Mouse (Mus musculus): ENCODE data around the gene Cpe. TPM values are rescaled to one million over a fixed set of nuclear protein-coding genes. Genes with fewer than 3 reads are reported as not detected.

Gene Cpe
- polyA plus RNA-seq, 1 experiment, result not detected

DNA sequence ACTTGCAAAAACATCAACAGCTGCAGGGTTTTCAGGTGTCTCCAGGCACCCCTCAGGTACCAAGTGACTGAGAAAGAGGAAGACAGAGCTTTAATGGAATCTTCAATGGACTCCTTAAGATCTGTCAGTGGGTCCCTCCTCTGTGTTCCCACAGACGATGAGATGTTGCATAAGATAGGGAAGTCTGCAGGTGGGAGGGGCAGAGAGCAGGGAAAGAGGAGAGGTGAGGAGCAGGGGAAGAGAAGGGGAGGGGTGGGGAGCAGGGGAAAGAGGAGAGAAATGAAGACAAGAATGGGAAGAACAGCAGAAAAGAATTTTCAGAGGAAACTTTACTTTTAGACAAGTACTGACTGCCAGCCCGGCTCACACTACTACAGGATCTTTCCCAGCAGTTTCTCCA is 28.5 kb downstream of the Cpe start:
- no peaks in the 10 kb centered on the region for H3K9me3 ChIP-seq (ENCODE audit: control insufficient read depth, low read length)

DNA sequence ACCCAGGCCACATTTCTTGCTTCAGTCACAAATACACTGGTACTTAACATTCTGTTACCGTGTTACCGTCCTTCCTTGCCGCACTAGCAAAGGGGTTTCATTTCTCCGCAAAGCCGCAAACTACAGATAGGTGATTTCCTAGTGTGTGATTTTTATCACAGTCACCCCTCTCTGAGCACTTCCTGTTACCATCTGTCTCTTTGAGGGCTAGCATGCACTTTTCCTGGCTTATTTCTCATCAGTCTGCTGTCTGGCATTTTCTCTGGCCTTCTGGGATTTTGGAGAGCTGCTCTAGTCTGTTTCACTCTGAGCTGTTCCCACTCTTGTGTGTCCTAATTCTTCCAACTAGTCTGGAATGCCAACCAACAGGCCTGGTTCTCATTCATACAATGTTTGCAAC is 33.8 kb downstream of the Cpe start:
- Histone ChIP-seq H3K36me3 (ENCODE audit: control insufficient read depth) (no peaks in the 10 kb centered on the region), H3K4me1 (ENCODE audit: control insufficient read depth) (no peaks in the 10 kb centered on the region), H3K4me3 (replicated peaks) (no peak overlapping the region), H3K27me3 (ENCODE audit: control insufficient read depth) (no peaks in the 10 kb centered on the region), H3K9me3 (ENCODE audit: control insufficient read depth, low read length) (no peaks in the 10 kb centered on the region)
- TF ChIP-seq TAL1 (IDR thresholded peaks at IDR 0.05; ENCODE audit: low read length), result no peak
- TF ChIP-seq GATA1 (IDR thresholded peaks at IDR 0.05; ENCODE audit: low read length), result no peak

More for the DNA sequence above, 28.5 kb downstream of the Cpe start:
- TF ChIP-seq TAL1 (IDR thresholded peaks at IDR 0.05; ENCODE audit: low read length) (no peak), GATA1 (IDR thresholded peaks at IDR 0.05; ENCODE audit: low read length) (no peak)
- Histone ChIP-seq H3K4me3 (replicated peaks) (no peak overlapping the region), H3K4me1 (ENCODE audit: control insufficient read depth) (no peaks in the 10 kb centered on the region), H3K36me3 (ENCODE audit: control insufficient read depth) (no peaks in the 10 kb centered on the region), H3K27me3 (ENCODE audit: control insufficient read depth) (no peaks in the 10 kb centered on the region)

DNA sequence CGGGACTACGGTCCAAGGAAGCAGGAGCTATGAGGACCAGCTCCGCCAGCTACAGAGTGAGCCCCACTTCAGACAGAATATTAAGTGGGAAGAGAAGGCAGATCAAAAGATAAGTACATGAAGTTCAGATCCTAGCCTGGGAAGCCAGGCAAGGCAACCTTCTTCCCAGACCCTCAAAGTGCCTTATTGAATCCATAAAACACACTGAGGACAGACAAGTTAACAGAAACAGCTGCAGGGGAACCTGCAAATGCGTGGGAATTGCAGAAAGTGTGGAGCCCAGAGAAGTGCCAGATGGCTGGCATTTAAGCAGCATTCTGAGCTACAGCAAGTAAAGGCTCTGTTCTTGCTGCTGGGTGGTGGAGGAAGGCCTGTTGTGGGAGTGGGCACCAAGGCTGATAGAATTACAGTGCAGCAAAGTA is 34.9 kb downstream of the Cpe start:
- Histone ChIP-seq H3K36me3 (ENCODE audit: control insufficient read depth) (no peaks in the 10 kb centered on the region), H3K4me3 (replicated peaks) (no peak overlapping the region), H3K9me3 (ENCODE audit: control insufficient read depth, low read length) (no peaks in the 10 kb centered on the region), H3K27me3 (ENCODE audit: control insufficient read depth) (no peaks in the 10 kb centered on the region), H3K4me1 (ENCODE audit: control insufficient read depth) (no peaks in the 10 kb centered on the region)
- no peak for TF ChIP-seq TAL1 (IDR thresholded peaks at IDR 0.05; ENCODE audit: low read length)
- TF ChIP-seq GATA1 (IDR thresholded peaks at IDR 0.05; ENCODE audit: low read length), result no peak

DNA sequence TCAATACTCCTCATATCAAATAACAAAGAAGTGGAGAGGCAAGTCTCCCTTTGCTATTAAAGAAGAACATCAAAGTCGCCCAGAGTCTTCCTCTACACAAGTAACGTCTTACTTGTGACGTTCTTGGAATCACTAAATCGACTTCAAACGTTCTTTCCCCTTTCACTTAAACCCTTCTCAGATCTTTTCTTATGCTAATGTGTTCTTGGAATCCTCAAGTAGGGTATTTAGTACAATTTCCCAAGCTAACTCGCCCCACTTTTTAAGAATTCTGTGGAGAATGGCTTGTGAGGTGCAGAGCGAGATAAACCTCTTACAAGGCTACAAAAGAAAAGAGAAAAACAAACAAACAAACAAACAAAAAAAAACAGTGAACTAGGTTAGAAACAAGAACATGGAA is 35.3 kb downstream of the Cpe start:
- Histone ChIP-seq H3K9me3 (ENCODE audit: control insufficient read depth, low read length) (no peaks in the 10 kb centered on the region), H3K36me3 (ENCODE audit: control insufficient read depth) (no peaks in the 10 kb centered on the region), H3K27me3 (ENCODE audit: control insufficient read depth) (no peaks in the 10 kb centered on the region), H3K4me3 (replicated peaks) (no peak overlapping the region), H3K4me1 (ENCODE audit: control insufficient read depth) (no peaks in the 10 kb centered on the region)
- TF ChIP-seq GATA1 (IDR thresholded peaks at IDR 0.05; ENCODE audit: low read length) (no peak), TAL1 (IDR thresholded peaks at IDR 0.05; ENCODE audit: low read length) (no peak)

DNA sequence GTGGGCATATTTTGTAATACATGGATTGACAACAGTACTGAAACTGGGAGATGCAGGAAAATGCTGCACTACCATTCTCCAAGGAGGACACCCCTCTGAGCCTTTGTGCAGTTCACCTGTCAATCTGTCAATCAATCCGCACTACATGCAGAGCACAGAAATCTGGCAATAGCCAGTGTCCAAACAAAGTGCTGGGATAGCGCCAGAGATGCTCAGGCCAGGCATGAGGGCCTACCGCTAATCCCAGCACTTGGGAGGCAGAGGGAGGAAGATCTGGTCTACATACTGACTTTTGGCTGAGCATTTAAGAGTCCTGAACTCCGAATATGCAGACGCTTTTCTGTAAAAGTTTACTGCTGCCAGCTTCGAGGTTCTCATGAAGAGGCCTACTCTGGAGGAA is 37.0 kb downstream of the Cpe start:
- Histone ChIP-seq H3K36me3 (ENCODE audit: control insufficient read depth) (no peaks in the 10 kb centered on the region), H3K4me3 (replicated peaks) (no peak overlapping the region), H3K27me3 (ENCODE audit: control insufficient read depth) (no peaks in the 10 kb centered on the region), H3K4me1 (ENCODE audit: control insufficient read depth) (no peaks in the 10 kb centered on the region), H3K9me3 (ENCODE audit: control insufficient read depth, low read length) (no peaks in the 10 kb centered on the region)
- TF ChIP-seq GATA1 (IDR thresholded peaks at IDR 0.05; ENCODE audit: low read length) (no peak), TAL1 (IDR thresholded peaks at IDR 0.05; ENCODE audit: low read length) (no peak)

DNA sequence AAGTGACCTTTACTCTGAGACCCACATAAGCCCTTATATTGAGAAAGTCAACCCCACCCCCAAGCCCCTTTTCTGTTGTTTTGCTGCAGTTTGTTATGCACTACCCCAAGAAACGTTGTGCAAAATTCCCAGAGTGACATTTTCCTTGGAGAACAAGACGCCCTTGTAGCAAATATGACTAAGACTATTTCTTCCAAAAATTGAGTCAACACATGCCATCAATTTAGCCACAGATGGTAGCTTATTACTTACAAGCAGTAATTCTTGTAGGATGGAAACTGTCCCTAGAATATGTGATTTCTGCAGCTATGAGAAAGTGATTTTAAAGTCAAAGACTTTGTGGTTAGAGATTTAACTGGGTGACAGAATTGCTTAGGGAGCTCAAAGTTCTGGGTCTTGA is 37.8 kb downstream of the Cpe start:
- Histone ChIP-seq H3K27me3 (ENCODE audit: control insufficient read depth) (no peaks in the 10 kb centered on the region), H3K4me1 (ENCODE audit: control insufficient read depth) (no peaks in the 10 kb centered on the region), H3K36me3 (ENCODE audit: control insufficient read depth) (no peaks in the 10 kb centered on the region), H3K4me3 (replicated peaks) (no peak overlapping the region), H3K9me3 (ENCODE audit: control insufficient read depth, low read length) (no peaks in the 10 kb centered on the region)
- TF ChIP-seq GATA1 (IDR thresholded peaks at IDR 0.05; ENCODE audit: low read length), result no peak
- no peak for TF ChIP-seq TAL1 (IDR thresholded peaks at IDR 0.05; ENCODE audit: low read length)

DNA sequence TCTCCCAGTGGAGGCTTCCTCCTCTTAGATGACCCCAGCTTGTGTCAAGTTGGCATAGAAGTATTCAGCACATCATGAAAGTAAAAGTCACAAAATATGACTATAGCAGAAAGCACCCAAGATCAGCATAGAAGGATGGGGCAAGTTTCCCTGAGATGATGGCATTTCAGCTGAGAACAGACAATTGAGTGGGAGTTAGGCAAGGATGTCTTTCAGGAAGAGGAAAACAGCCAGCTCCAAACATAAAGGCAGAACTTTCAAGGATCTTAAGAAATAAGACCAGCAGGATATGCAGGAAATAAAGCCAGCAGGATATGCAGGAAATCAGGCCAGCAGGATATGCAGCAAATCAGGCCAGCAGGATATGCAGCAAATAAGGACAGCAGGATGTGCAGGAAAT is 40.6 kb downstream of the Cpe start:
- Histone ChIP-seq H3K4me1 (ENCODE audit: control insufficient read depth) (no peaks in the 10 kb centered on the region), H3K36me3 (ENCODE audit: control insufficient read depth) (no peaks in the 10 kb centered on the region), H3K9me3 (ENCODE audit: control insufficient read depth, low read length) (no peaks in the 10 kb centered on the region), H3K4me3 (replicated peaks) (no peak overlapping the region), H3K27me3 (ENCODE audit: control insufficient read depth) (no peaks in the 10 kb centered on the region)
- TF ChIP-seq TAL1 (IDR thresholded peaks at IDR 0.05; ENCODE audit: low read length), result no peak
- no peak for TF ChIP-seq GATA1 (IDR thresholded peaks at IDR 0.05; ENCODE audit: low read length)

DNA sequence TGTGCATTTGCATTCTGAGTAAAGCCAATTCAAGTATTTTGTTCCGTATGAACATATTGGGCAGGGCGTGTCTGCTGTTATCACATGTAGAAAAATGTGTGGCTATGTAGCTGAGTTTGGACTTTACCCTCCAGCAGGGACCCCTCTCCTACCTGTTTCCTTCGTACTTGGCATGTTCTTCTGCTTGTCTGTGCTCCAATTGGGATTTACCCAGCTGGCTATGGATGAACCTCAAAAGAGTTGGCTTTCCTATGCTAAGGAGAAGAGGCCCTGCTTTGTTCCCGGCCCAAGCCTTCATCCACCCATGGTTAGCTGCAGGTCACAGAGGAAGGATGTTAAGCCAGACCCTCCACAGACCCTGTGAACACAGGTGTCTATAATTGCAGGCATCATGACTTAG is 44.8 kb downstream of the Cpe start:
- no peak overlapping the region for H3K4me3 ChIP-seq (replicated peaks)
- H3K36me3 ChIP-seq (ENCODE audit: control insufficient read depth), result no peaks in the 10 kb centered on the region
- no peak for TF ChIP-seq TAL1 (IDR thresholded peaks at IDR 0.05; ENCODE audit: low read length)
- no peak for TF ChIP-seq GATA1 (IDR thresholded peaks at IDR 0.05; ENCODE audit: low read length)
- H3K4me1 ChIP-seq (ENCODE audit: control insufficient read depth), result no peaks in the 10 kb centered on the region
- no peaks in the 10 kb centered on the region for H3K9me3 ChIP-seq (ENCODE audit: control insufficient read depth, low read length)
- H3K27me3 ChIP-seq (ENCODE audit: control insufficient read depth), result no peaks in the 10 kb centered on the region

DNA sequence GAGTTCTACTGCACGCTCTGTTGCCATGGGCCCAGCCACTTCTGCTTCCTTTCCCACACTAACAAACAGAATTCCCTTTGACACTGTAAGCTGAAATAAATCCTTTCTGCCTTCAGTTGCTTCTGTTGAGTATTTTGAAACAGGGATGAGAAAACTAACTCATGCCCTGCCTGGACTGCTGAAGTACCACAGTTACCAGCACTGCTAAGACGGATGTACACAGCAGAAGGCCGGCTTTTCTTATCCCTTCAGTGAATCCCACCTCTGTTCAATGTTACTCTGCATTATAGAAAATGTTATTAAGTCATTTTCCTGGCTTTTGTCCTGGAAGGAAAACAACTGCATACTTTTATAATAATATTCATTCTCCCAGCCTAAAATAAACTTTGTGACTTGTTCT is 45.7 kb downstream of the Cpe start:
- H3K4me1 ChIP-seq (ENCODE audit: control insufficient read depth), result no peaks in the 10 kb centered on the region
- no peaks in the 10 kb centered on the region for H3K9me3 ChIP-seq (ENCODE audit: control insufficient read depth, low read length)
- TF ChIP-seq GATA1 (IDR thresholded peaks at IDR 0.05; ENCODE audit: low read length) (no peak), TAL1 (IDR thresholded peaks at IDR 0.05; ENCODE audit: low read length) (no peak)
- H3K36me3 ChIP-seq (ENCODE audit: control insufficient read depth), result no peaks in the 10 kb centered on the region
- no peaks in the 10 kb centered on the region for H3K27me3 ChIP-seq (ENCODE audit: control insufficient read depth)
- H3K4me3 ChIP-seq (replicated peaks), result no peak overlapping the region

DNA sequence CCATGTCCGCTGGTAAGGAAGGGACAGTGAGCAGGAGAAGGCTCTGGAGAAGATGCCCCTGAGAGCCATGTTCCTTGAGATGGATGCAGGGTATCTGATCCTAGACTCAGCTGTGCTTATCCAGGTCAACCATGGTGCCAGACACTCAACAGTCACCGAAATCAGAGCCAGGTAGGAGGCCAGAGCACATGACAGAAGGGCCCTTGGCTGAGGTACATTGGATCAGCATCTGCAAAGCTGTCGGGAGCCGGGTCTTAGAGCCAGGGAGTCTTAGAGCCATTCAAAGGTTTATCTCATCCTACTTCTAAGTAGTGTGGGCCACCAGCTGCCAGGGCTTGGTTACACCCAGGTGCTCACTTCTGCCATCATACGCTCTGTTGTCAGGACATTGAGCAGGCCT is 46.4 kb downstream of the Cpe start:
- Histone ChIP-seq H3K4me1 (ENCODE audit: control insufficient read depth) (no peaks in the 10 kb centered on the region), H3K36me3 (ENCODE audit: control insufficient read depth) (no peaks in the 10 kb centered on the region), H3K27me3 (ENCODE audit: control insufficient read depth) (no peaks in the 10 kb centered on the region), H3K4me3 (replicated peaks) (no peak overlapping the region), H3K9me3 (ENCODE audit: control insufficient read depth, low read length) (no peaks in the 10 kb centered on the region)
- no peak for TF ChIP-seq TAL1 (IDR thresholded peaks at IDR 0.05; ENCODE audit: low read length)
- TF ChIP-seq GATA1 (IDR thresholded peaks at IDR 0.05; ENCODE audit: low read length), result no peak

Measured in erythroblast, embryonic 14.5 days (primary cell).